Mouse (Mus musculus) left cerebral cortex, adult 18-20 months (tissue): ENCODE data around the gene Atp5g3. TPM values are rescaled to one million over a fixed set of nuclear protein-coding genes. Genes with fewer than 3 reads are reported as not detected.
"Not testable (repeated sequence)": the region's sequence is repeated elsewhere in the genome, so short reads cannot be mapped to it uniquely, and the experiment has no call there.

Source experiments
- DNase-seq, 2 experiments: peaks; one replicate each; pipeline ENCODE4 v3.0.0; 2021 to 2022; ENCODE audit warnings: low spot score in 2 of 2, mixed read lengths in 1 of 2
- total RNA-seq, 2 experiments: library from RNA; stranded (reverse); gene quantifications; 2 replicates each; pipeline ENCODE4 v1.2.3; 2021

The Atp5g3 gene
- total RNA-seq, 2 experiments from 2014 or later: 532 to 549 TPM

- no peak for DNase-seq
These were observed 10.8 kb downstream of the Atp5g3 start for GRCm38 (mm10) chr2:73900364-73900763.

- not testable (repeated sequence) for DNase-seq
These were observed 14.2 kb downstream of the Atp5g3 start for GRCm38 (mm10) chr2:73896919-73897318.

GRCm38 (mm10) chr2:73893473-73894270 lies 17.5 kb downstream of the Atp5g3 start:
- peak; percentile 43 to 58 for DNase-seq

- DNase-seq: peak; percentile 98 to 99
These were observed 18.4 kb downstream of the Atp5g3 start, which contains the start of gene Atf2 for GRCm38 (mm10) chr2:73892464-73893296. Atf2 (minus strand) TSS chr2:73892639.

GRCm38 (mm10) chr2:73891701-73892463 lies 19.2 kb downstream of the Atp5g3 start:
- peak; percentile 19 to 29 for DNase-seq

GRCm38 (mm10) chr2:73885997-73886396 lies 25.1 kb downstream of the Atp5g3 start:
- no peak for DNase-seq

GRCm38 (mm10) chr2:73877891-73878290 lies 33.2 kb downstream of the Atp5g3 start:
- no peak for DNase-seq

- DNase-seq: peak; percentile 50 to 58
These were observed 43.2 kb downstream of the Atp5g3 start for GRCm38 (mm10) chr2:73867764-73868487.

- DNase-seq: no peak
These were observed 51.0 kb downstream of the Atp5g3 start for GRCm38 (mm10) chr2:73860046-73860624.

Other genes starting within 250 kb of the Atp5g3 start
- 1,000 to 10,000 TPM; 1,527 to 1,662 TPM for gene Chn1, start 136.0 kb downstream of the Atp5g3 start, total RNA-seq
- gene Atf2, start 18.7 kb downstream of the Atp5g3 start, total RNA-seq: 100 to 1,000 TPM; 163 to 182 TPM